Mouse (Mus musculus) ES-Bruce4 (cell line): ENCODE data around the gene Exoc2.

Source experiments
- CTCF ChIP-seq: IDR thresholded peaks from one replicate; pipeline ENCODE4 v1.8.1; 2011; ENCODE audit warnings: low read depth, low read length
- POLR2A ChIP-seq: IDR thresholded peaks from one replicate; pipeline ENCODE4 v1.8.1; 2011; ENCODE audit warnings: low read length; ENCODE audit not compliant: insufficient read depth

- TF ChIP-seq CTCF (no peak), POLR2A (no peak)
Observed at GRCm38 (mm10) chr13:30766636-30767476, 207.0 kb downstream of the Exoc2 start.
